Mouse (Mus musculus) hindbrain, postnatal 0 days (tissue): ENCODE results near the gene Sept9. TPM values are rescaled to one million over a fixed set of nuclear protein-coding genes. Genes with fewer than 3 reads are reported as not detected.

Source experiments
- ATAC-seq: fragments of 200-750 bp; cut with Nextera tagmentation; 2 replicates; pipeline ENCODE4 v1.8.0; 2017; ENCODE audit warnings: mild to moderate bottlenecking, moderate TSS enrichment, moderate library complexity
- DNase-seq: peaks from one replicate; pipeline ENCODE4 v3.0.0-alpha.2; 2015; ENCODE audit warnings: low spot score
- H3K27ac ChIP-seq: fragments of 300-500 bp; sonication (generic); 2 replicates; pipeline ENCODE4 v1.5.1; 2014; ENCODE audit warnings: mild to moderate bottlenecking
- H3K27me3 ChIP-seq: fragments of 300-500 bp; sonication (generic); 2 replicates; pipeline ENCODE4 v1.6.1; 2014; ENCODE audit warnings: low read length, mixed read lengths; ENCODE audit not compliant: insufficient read depth
- H3K36me3 ChIP-seq: fragments of 300-500 bp; sonication (generic); 2 replicates; pipeline ENCODE4 v1.6.1; 2014; ENCODE audit warnings: low read length, mixed read lengths; ENCODE audit not compliant: insufficient read depth
- H3K4me1 ChIP-seq: fragments of 300-500 bp; sonication (generic); 2 replicates; pipeline ENCODE4 v1.6.1; 2014; ENCODE audit warnings: antibody characterized with exemption, low read length, mixed read lengths; ENCODE audit not compliant: insufficient read depth
- H3K4me2 ChIP-seq: fragments of 300-500 bp; sonication (generic); 2 replicates; pipeline ENCODE4 v1.6.1; 2014; ENCODE audit warnings: low read depth, mild to moderate bottlenecking, low read length, moderate library complexity, mixed read lengths
- H3K4me3 ChIP-seq: fragments of 300-500 bp; sonication (generic); 2 replicates; pipeline ENCODE4 v1.5.1; 2014; ENCODE audit warnings: low read length
- H3K9ac ChIP-seq: fragments of 300-500 bp; sonication (generic); replicated peaks from 2 replicates; pipeline ENCODE4 v1.6.1; 2014; ENCODE audit warnings: mild to moderate bottlenecking, low read length, moderate library complexity, mixed read lengths
- H3K9me3 ChIP-seq: fragments of 300-500 bp; sonication (generic); 2 replicates; pipeline ENCODE4 v1.6.1; 2016; ENCODE audit warnings: low read length, mixed read lengths
- CTCF ChIP-seq: IDR thresholded peaks from 2 replicates; pipeline ENCODE4 v1.5.1; 2016; ENCODE audit warnings: antibody characterized with exemption, control low read depth, low read depth
- WGBS: fragments of 180-500 bp; shearing (Covaris S2); extraction: QIAGEN DNeasy Blood & Tissue Kit; methylation state at CpG from one replicate; pipeline ENCODE4 v1.1.7; 2014; 5-methylcytosine and 5-hydroxymethylcytosine counted together
- polyA plus RNA-seq: library from polyadenylated mRNA; unstranded; fragments of >200 nt; fragmentation: Nextera tagmentation; extraction: Ambion mirVana; gene quantifications from 2 replicates; pipeline ENCODE4 v1.2.1, GENCODE M21; 2015
- total RNA-seq: library from RNA; depleted of rRNA; stranded (reverse); fragments of >200 nt; gene quantifications from 2 replicates; pipeline ENCODE4 v1.2.3, GENCODE M21; 2014

Sept9 gene
- total and polyA plus RNA-seq, 2 experiments from 2014 or later, result 88.8 to 112 TPM

- Histone ChIP-seq H3K4me1 (peaks cover 5% of the 10 kb centered on the region; the same call in 1 of the 2 replicates), H3K9ac (no peak overlapping the region), H3K4me2 (no peak overlapping the region), H3K4me3 (no peak overlapping the region), H3K9me3 (no peaks in the 10 kb centered on the region), H3K27ac (no peak overlapping the region), H3K27me3 (no peaks in the 10 kb centered on the region), H3K36me3 (no peaks in the 10 kb centered on the region)
- no peak for TF ChIP-seq CTCF
- ATAC-seq (no peak), DNase-seq (no peak)
- WGBS, result 88% methylated on average over 12 of the region's 12 CpGs
Observed at GRCm38 (mm10) chr11:117243536-117244290, 44.3 kb downstream of the Sept9 start.

DNA sequence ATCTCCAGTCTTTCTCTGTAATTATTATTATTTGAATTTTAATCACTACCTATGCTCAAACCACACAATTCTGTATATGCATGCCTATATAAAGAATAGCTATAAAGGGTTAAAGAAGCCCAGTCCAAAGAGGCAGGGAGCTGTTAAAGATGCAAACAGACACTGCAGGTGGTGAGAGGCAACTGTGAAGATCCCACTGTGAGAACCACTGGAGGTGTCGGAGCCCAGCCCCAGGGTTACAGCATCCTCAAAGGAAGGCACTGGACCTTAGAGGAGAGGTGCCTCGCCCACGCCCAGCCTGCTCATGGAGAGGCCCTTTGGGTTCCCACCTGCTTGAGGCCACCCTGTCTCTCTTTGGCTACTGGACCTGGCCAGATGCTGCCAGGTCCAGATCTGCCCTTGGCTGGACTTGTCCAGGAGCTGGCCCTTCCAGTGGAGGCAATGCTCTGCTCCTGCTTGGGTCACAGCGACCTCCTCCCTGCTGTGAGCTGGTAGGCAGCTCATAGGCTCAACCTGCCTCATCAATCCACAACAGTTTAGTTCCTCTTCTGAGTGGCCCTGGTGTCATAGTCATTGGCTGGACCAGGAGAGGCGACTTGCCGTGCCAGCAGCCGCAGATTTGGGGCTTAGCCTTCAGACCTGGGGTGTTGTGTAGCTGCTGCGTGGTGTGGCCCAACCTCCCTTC lies 45.7 kb downstream of the Sept9 start:
- Histone ChIP-seq H3K36me3 (no peaks in the 10 kb centered on the region), H3K27ac (no peak overlapping the region), H3K4me1 (peaks cover 14% of the 10 kb centered on the region), H3K27me3 (no peaks in the 10 kb centered on the region), H3K9me3 (no peaks in the 10 kb centered on the region), H3K4me2 (no peak overlapping the region), H3K9ac (no peak overlapping the region), H3K4me3 (no peak overlapping the region)
- TF ChIP-seq CTCF, result no peak
- ATAC-seq (no peak), DNase-seq (no peak)
- WGBS, result 67% methylated on average over 8 of the region's 8 CpGs

- no peak overlapping the region for H3K4me2 ChIP-seq
- H3K4me1 ChIP-seq, result peaks cover 14% of the 10 kb centered on the region
- H3K36me3 ChIP-seq, result no peaks in the 10 kb centered on the region
- WGBS, result 76% methylated on average over 3 of the region's 3 CpGs
- ATAC-seq, result no peak
- H3K4me3 ChIP-seq, result no peak overlapping the region
- H3K9ac ChIP-seq, result no peak overlapping the region
- H3K27ac ChIP-seq, result no peak overlapping the region
- TF ChIP-seq CTCF, result no peak
- no peak for DNase-seq
- no peaks in the 10 kb centered on the region for H3K27me3 ChIP-seq
- no peaks in the 10 kb centered on the region for H3K9me3 ChIP-seq
Observed at GRCm38 (mm10) chr11:117245846-117246245, 46.4 kb downstream of the Sept9 start.

DNA sequence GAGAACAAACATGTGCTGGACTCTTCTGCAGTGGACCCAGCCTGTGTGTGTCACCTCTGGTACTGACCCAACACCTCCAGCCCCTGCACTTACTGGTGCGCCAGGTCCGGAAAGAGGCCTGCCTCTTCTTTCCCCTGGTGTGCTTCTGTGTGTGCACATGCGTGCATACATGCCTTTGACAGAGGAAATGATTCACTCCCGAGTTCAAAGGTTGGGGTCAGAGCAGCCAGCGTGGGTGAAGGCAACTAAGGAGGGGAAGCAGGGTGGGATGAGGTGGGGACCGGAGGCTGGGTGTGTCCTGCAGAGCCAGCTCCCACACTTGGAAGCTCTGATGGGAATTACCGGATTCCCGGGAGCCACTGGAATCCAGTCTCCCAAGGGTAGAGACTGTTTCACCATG lies 46.8 kb downstream of the Sept9 start:
- Histone ChIP-seq H3K4me2 (no peak overlapping the region), H3K36me3 (no peaks in the 10 kb centered on the region), H3K9me3 (no peaks in the 10 kb centered on the region), H3K9ac (no peak overlapping the region), H3K27me3 (no peaks in the 10 kb centered on the region), H3K4me3 (no peak overlapping the region), H3K27ac (no peak overlapping the region), H3K4me1 (peaks cover 14% of the 10 kb centered on the region)
- WGBS, result 73% methylated on average over 8 of the region's 8 CpGs
- no peak for DNase-seq
- no peak for TF ChIP-seq CTCF
- ATAC-seq, result no peak

- no peak for ATAC-seq
- no peaks in the 10 kb centered on the region for H3K36me3 ChIP-seq
- no peak for TF ChIP-seq CTCF
Observed at GRCm38 (mm10) chr11:117246981-117247431, 47.5 kb downstream of the Sept9 start.

DNA sequence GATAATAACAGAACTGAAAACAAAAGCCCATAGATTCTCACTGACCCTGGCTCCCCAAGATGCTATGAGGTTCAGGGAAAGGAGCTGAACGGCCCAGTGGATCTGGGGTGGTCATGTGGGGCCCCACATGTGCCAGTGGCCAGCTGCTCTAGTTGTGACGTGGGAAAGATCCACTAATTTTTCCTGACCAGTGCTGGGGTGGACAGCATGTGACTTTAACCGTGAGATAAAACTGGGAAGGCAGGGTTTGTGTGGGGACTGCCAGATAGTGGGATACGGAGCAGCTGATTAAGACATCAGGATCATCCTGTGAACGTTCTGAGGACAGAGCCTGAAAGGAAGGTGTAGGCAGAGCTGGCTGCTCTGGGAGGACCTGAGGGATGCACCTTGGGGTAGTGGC lies 48.1 kb downstream of the Sept9 start:
- Histone ChIP-seq H3K9ac (no peak overlapping the region), H3K4me1 (peaks cover 14% of the 10 kb centered on the region), H3K27ac (no peak overlapping the region), H3K4me2 (no peak overlapping the region), H3K36me3 (no peaks in the 10 kb centered on the region), H3K4me3 (no peak overlapping the region), H3K9me3 (no peaks in the 10 kb centered on the region), H3K27me3 (no peaks in the 10 kb centered on the region)
- DNase-seq (no peak), ATAC-seq (no peak)
- WGBS, result 73% methylated on average over 5 of the region's 5 CpGs
- TF ChIP-seq CTCF, result no peak

More at GRCm38 (mm10) chr11:117246981-117247431, 47.5 kb downstream of the Sept9 start:
- H3K4me1 ChIP-seq, result peaks cover 14% of the 10 kb centered on the region
- no peak overlapping the region for H3K27ac ChIP-seq
- no peak for DNase-seq
- no peak overlapping the region for H3K4me3 ChIP-seq
- no peaks in the 10 kb centered on the region for H3K9me3 ChIP-seq
- H3K4me2 ChIP-seq, result no peak overlapping the region
- 71% methylated on average over 9 of the region's 9 CpGs for WGBS
- no peak overlapping the region for H3K9ac ChIP-seq
- H3K27me3 ChIP-seq, result no peaks in the 10 kb centered on the region
